Mouse (Mus musculus) cerebellum, adult 2 months (tissue): ENCODE data around the gene Ddc.

ENCODE experiments used
- CTCF ChIP-seq: fragments of 200-500 bp; IDR thresholded peaks from 2 replicates; pipeline ENCODE4 v1.5.1; 2011; ENCODE audit warnings: low read depth, mild to moderate bottlenecking, control low read depth, low read length, moderate library complexity, borderline replicate concordance; ENCODE audit not compliant: insufficient read depth
- POLR2A ChIP-seq: fragments of 200-500 bp; IDR thresholded peaks from 2 replicates; pipeline ENCODE4 v1.6.1; 2011; ENCODE audit warnings: low read length, control low read depth, borderline replicate concordance; ENCODE audit not compliant: insufficient read depth

GRCm38 (mm10) chr11:11794626-11795025, 103.3 kb downstream of the Ddc start:
- TF ChIP-seq CTCF (no peak), POLR2A (no peak)
